Mouse (Mus musculus): ENCODE measurements at regions not wholly inside any gene's neighbourhood (a gene's known extent, or its start where the extent isn't known, plus 50 kb on each side); places are given as distances from the start of the nearest gene placed in this dataset.
A peak's percentile ranks its signal among the peaks of the same experiment; 100 is the strongest.

- DNase-seq (ENCODE audit: low spot score in 2 of 2), result no peak
Observed at GRCm38 (mm10) chr5:57582392-57582791, 135.4 kb upstream of the Pcdh7 start.

- DNase-seq (ENCODE audit: low spot score in 2 of 2), result no peak
Observed at GRCm38 (mm10) chr5:57587016-57587415, 130.8 kb upstream of the Pcdh7 start.

GRCm38 (mm10) chr5:57595924-57596323 lies 121.8 kb upstream of the Pcdh7 start:
- peak in 1 of 2 experiments; percentile 17 for DNase-seq (ENCODE audit: low spot score in 2 of 2)

GRCm38 (mm10) chr5:57597043-57597442 lies 120.7 kb upstream of the Pcdh7 start:
- no peak for DNase-seq (ENCODE audit: low spot score in 2 of 2)

- no peak for DNase-seq (ENCODE audit: low spot score in 2 of 2)
Observed at GRCm38 (mm10) chr5:57598187-57598700, 119.5 kb upstream of the Pcdh7 start.
